Mouse (Mus musculus) limb, embryonic 13.5 days (tissue): ENCODE data around the gene Crygs. TPM values are rescaled to one million over a fixed set of nuclear protein-coding genes. Genes with fewer than 3 reads are reported as not detected.
"Not testable (repeated sequence)": the region's sequence is repeated elsewhere in the genome, so short reads cannot be mapped to it uniquely, and the experiment has no call there.

Source experiments
- ATAC-seq: fragments of 200-750 bp; cut with Nextera tagmentation; 2 replicates; pipeline ENCODE4 v1.8.0; 2017; ENCODE audit warnings: low read depth, moderate number of reproducible peaks, moderate TSS enrichment; ENCODE audit not compliant: low FRiP score
- H3K27ac ChIP-seq: fragments of 300-500 bp; sonication (generic); 2 replicates; pipeline ENCODE4 v1.5.1; 2015; ENCODE audit warnings: inconsistent platforms, mild to moderate bottlenecking, moderate library complexity
- H3K27me3 ChIP-seq: fragments of 300-500 bp; sonication (generic); 2 replicates; pipeline ENCODE4 v1.6.1; 2015; ENCODE audit warnings: mild to moderate bottlenecking, inconsistent platforms
- H3K36me3 ChIP-seq: fragments of 300-500 bp; sonication (generic); 2 replicates; pipeline ENCODE4 v1.6.1; 2015; ENCODE audit warnings: inconsistent platforms, mild to moderate bottlenecking, moderate library complexity
- H3K4me1 ChIP-seq: fragments of 300-500 bp; sonication (generic); 2 replicates; pipeline ENCODE4 v1.6.1; 2015; ENCODE audit warnings: inconsistent platforms
- H3K4me2 ChIP-seq: fragments of 300-500 bp; sonication (generic); replicated peaks from 2 replicates; pipeline ENCODE4 v1.6.1; 2015; ENCODE audit warnings: inconsistent platforms, mild to moderate bottlenecking, moderate library complexity
- H3K4me3 ChIP-seq: fragments of 300-500 bp; sonication (generic); 2 replicates; pipeline ENCODE4 v1.5.1; 2015; ENCODE audit warnings: moderate library complexity, mild to moderate bottlenecking, inconsistent platforms
- H3K9ac ChIP-seq: fragments of 300-500 bp; sonication (generic); 2 replicates; pipeline ENCODE4 v1.6.1; 2015; ENCODE audit warnings: mild to moderate bottlenecking, inconsistent platforms
- H3K9me3 ChIP-seq: fragments of 300-500 bp; sonication (generic); 2 replicates; pipeline ENCODE4 v1.6.1; 2016; ENCODE audit warnings: inconsistent platforms
- whole genome bisulfite sequencing: fragments of 180-500 bp; shearing (Covaris S2); methylation state at CpG from one replicate; pipeline ENCODE4 v1.1.7; 2015; 5-methylcytosine and 5-hydroxymethylcytosine counted together
- polyA plus RNA-seq: library from polyadenylated mRNA; unstranded; fragments of >200 nt; fragmentation: Nextera tagmentation; extraction: Ambion mirVana; gene quantifications from 2 replicates; pipeline ENCODE4 v1.2.1, GENCODE M21; 2015

Crygs gene
- polyA plus RNA-seq, 1 experiment from 2014 or later: not detected

- no peaks in the 10 kb centered on the region for H3K9me3 ChIP-seq
- 94% methylated on average over 3 of the region's 3 CpGs for WGBS
- no peak overlapping the region for H3K27ac ChIP-seq
- no peak for ATAC-seq
- no peak overlapping the region for H3K4me2 ChIP-seq
- no peak overlapping the region for H3K9ac ChIP-seq
- H3K36me3 ChIP-seq: no peaks in the 10 kb centered on the region
- no peaks in the 10 kb centered on the region for H3K4me1 ChIP-seq
- no peaks in the 10 kb centered on the region for H3K27me3 ChIP-seq
- H3K4me3 ChIP-seq: no peak overlapping the region
These were observed 32.0 kb downstream of the Crygs start for GRCm38 (mm10) chr16:22779228-22779835.

- H3K27me3 ChIP-seq, H3K36me3 ChIP-seq, H3K9ac ChIP-seq, H3K4me1 ChIP-seq, H3K27ac ChIP-seq, H3K9me3 ChIP-seq, H3K4me2 ChIP-seq, ATAC-seq, H3K4me3 ChIP-seq: not testable (repeated sequence)
- WGBS: 89% methylated on average over 12 of the region's 12 CpGs
These were observed 33.1 kb downstream of the Crygs start for GRCm38 (mm10) chr16:22778296-22778695.

DNA sequence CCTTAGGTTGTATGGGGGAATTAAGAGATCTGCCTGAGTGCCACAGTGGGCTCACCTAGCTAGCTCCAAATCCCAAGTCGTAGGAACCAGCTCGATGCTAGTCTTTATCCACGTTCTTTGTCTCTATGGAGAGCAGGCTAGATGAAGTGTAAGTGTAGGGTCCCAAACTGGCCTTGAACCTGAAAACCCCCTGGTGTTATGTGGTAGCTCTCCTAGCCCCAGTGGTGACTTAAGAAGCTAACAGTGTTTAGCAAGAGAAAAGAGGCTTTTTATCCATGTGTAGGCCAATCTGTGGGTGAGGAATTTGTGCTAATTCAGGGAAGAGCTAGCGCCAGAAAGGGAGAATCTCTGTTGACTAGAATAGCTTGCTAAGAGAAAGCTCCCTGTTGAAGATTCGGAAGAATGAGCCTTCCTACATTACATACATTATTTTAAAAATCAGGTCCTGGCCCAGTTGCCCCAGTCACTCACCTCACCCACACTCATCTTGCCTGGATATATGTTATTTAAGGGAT lies 35.8 kb downstream of the Crygs start:
- Histone ChIP-seq H3K9me3 (no peaks in the 10 kb centered on the region), H3K27ac (no peak overlapping the region), H3K4me3 (no peak overlapping the region), H3K4me1 (no peaks in the 10 kb centered on the region), H3K9ac (no peak overlapping the region), H3K36me3 (no peaks in the 10 kb centered on the region), H3K4me2 (no peak overlapping the region), H3K27me3 (no peaks in the 10 kb centered on the region)
- WGBS: 76% methylated on average over 5 of the region's 5 CpGs
- ATAC-seq: no peak

DNA sequence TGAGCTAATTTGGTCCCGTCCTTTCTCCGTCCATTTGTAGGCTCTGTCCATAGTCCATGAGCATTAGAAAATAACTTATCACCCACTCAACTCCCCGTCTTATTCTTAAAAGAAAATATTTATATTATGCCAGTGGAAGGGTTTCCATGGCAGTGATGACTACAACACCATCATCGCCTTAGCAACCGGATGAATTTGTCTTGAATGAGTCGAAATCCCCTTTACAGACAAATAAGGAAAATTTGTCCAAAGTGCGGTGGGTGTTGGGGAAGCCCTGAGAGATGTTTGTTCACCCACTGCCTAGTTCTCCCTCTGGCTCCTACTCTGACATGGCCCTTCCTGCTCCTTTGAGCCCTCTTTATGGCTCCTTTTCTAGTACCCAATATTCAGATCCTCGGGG lies 42.7 kb downstream of the Crygs start:
- Histone ChIP-seq H3K36me3 (no peaks in the 10 kb centered on the region), H3K9me3 (no peaks in the 10 kb centered on the region), H3K27ac (no peak overlapping the region), H3K4me2 (no peak overlapping the region), H3K9ac (no peak overlapping the region), H3K4me1 (no peaks in the 10 kb centered on the region), H3K27me3 (no peaks in the 10 kb centered on the region), H3K4me3 (no peak overlapping the region)
- 90% methylated on average over 8 of the region's 8 CpGs for WGBS
- no peak for ATAC-seq

DNA sequence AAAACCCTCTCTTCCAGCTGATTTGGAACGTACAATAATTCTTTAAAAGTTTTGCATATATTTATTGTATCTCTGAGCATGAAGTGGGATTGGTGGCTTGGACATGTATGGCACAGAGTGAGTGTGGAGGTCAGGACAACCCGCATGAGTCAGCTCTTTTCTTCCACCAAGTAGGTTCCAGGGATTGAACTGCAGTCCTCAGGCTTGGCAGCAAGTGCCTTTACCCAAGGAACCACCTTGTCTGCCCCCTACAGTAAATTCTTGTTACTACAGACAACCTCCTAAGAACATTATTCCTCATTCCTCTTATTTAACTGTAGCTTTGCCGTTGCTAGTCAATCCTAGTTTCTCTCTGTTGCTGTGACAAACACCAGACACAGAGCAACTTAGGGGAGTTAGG lies 44.0 kb downstream of the Crygs start:
- Histone ChIP-seq H3K9ac (no peak overlapping the region), H3K4me3 (no peak overlapping the region), H3K27ac (no peak overlapping the region), H3K27me3 (no peaks in the 10 kb centered on the region), H3K36me3 (no peaks in the 10 kb centered on the region), H3K4me2 (no peak overlapping the region), H3K9me3 (no peaks in the 10 kb centered on the region), H3K4me1 (no peaks in the 10 kb centered on the region)
- WGBS: 96% methylated on average over 3 of the region's 3 CpGs
- ATAC-seq: no peak

DNA sequence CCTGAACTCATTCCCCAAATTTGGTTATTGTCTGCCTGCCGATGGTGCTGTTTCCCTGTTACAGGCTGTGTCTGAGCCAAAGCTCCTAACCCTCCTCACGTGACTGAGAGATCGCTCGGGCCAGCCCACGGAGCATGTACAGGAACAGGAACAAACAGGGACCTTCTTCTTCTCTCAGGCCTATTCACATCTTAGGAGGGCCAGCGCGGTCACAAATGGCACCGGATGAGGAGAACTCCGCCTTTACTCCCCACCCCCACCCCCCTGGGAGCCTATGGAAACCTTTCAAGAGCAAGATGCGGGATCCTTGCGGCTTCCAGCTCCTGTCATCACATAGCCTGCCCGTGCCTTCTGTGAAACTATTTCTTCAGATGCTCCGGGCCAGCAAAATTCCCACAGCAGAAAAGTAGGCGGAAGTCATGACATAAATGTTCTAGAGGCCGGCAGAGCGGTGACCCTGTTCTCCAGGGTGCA lies 44.6 kb downstream of the Crygs start:
- Histone ChIP-seq H3K4me2 (no peak overlapping the region), H3K4me3 (no peak overlapping the region), H3K9me3 (no peaks in the 10 kb centered on the region), H3K4me1 (no peaks in the 10 kb centered on the region), H3K36me3 (no peaks in the 10 kb centered on the region), H3K27me3 (no peaks in the 10 kb centered on the region), H3K9ac (no peak overlapping the region), H3K27ac (no peak overlapping the region)
- 80% methylated on average over 16 of the region's 16 CpGs for WGBS
- ATAC-seq: no peak

DNA sequence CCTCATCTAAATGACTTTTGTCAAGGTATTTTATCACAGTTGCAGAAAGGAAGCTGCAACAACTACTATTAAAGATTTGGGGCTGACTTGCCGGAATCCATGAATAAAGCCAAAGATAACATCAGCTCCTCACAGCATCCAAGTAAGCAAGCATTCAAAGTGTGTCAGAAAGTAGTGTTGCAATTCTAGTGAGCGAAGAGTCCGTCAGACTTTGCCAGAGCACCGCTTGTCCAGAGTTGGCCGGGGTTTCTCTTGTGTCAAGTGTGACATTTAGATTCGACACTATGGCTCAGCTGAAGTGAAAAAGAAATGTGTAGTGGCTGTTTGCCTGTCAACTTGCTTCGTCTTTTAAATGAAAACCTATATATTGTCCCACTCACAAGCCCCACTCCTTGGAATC lies 45.8 kb downstream of the Crygs start:
- Histone ChIP-seq H3K9ac (no peak overlapping the region), H3K27ac (no peak overlapping the region), H3K9me3 (peaks cover 4% of the 10 kb centered on the region), H3K4me1 (no peaks in the 10 kb centered on the region), H3K4me3 (no peak overlapping the region), H3K36me3 (no peaks in the 10 kb centered on the region), H3K27me3 (no peaks in the 10 kb centered on the region), H3K4me2 (no peak overlapping the region)
- no peak for ATAC-seq
- WGBS: 94% methylated on average over 7 of the region's 7 CpGs

Other genes with a start within 250 kb of the Crygs start
- 0.08 and 0.20 TPM in 2 replicates for gene Dgkg, start 154.4 kb downstream of the Crygs start, polyA plus RNA-seq
- 32.0 and 34.4 TPM in 2 replicates for gene Tbccd1, start 46.1 kb upstream of the Crygs start, polyA plus RNA-seq
- gene Dnajb11, start 46.3 kb upstream of the Crygs start, polyA plus RNA-seq: 106 and 110 TPM in 2 replicates
- 1.4 TPM in 1 of 2 replicates, not detected in the other for gene Ahsg, start 79.7 kb upstream of the Crygs start, polyA plus RNA-seq
- gene Fetub, start 106.8 kb upstream of the Crygs start, polyA plus RNA-seq: not detected in 2 replicates
- not detected in 2 replicates for gene Hrg, start 139.5 kb upstream of the Crygs start, polyA plus RNA-seq
- 0.17 TPM in 1 of 2 replicates, not detected in the other for gene Kng2, start 217.9 kb upstream of the Crygs start, polyA plus RNA-seq
- 0.15 and 1.1 TPM in 2 replicates for gene Kng1, start 246.3 kb upstream of the Crygs start, polyA plus RNA-seq